Mouse (Mus musculus) cortical plate, adult 2 months (tissue): ENCODE results near the gene Gm43518.

ENCODE experiments used
- CTCF ChIP-seq: fragments of 200-500 bp; IDR thresholded peaks from 2 replicates; pipeline ENCODE4 v1.5.1; 2011; ENCODE audit warnings: mild to moderate bottlenecking, control low read depth, low read length; ENCODE audit not compliant: insufficient read depth; ENCODE audit errors: extremely low read depth
- POLR2A ChIP-seq: fragments of 200-500 bp; IDR thresholded peaks from 2 replicates; pipeline ENCODE4 v1.6.1; 2011; ENCODE audit warnings: mild to moderate bottlenecking, low read length, control low read depth; ENCODE audit not compliant: insufficient read depth; ENCODE audit errors: extremely low read depth

- no peak for TF ChIP-seq CTCF
- no peak for TF ChIP-seq POLR2A
These were observed 32.9 kb downstream of the Gm43518 start for GRCm38 (mm10) chr5:123960129-123960528.
